Mouse (Mus musculus) bone marrow, adult 2 months (tissue): ENCODE measurements around the gene H2afy. TPM values are rescaled to one million over a fixed set of nuclear protein-coding genes. Genes with fewer than 3 reads are reported as not detected.

ENCODE experiments used
- H3K27ac ChIP-seq: fragments of 200-500 bp; 2 replicates; pipeline ENCODE4 v1.5.1; 2012; ENCODE audit warnings: low read depth, mild to moderate bottlenecking, control low read depth, inconsistent platforms, low read length; ENCODE audit not compliant: control insufficient read depth, poor library complexity, insufficient read depth
- H3K4me1 ChIP-seq: fragments of 200-500 bp; 2 replicates; pipeline ENCODE4 v1.6.1; 2011; ENCODE audit warnings: low read length; ENCODE audit not compliant: control insufficient read depth, insufficient read depth
- H3K4me3 ChIP-seq: fragments of 200-500 bp; replicated peaks from 2 replicates; pipeline ENCODE3; 2011; ENCODE audit warnings: mild to moderate bottlenecking, low read depth, low read length, control low read depth; ENCODE audit not compliant: control insufficient read depth
- CTCF ChIP-seq: fragments of 200-500 bp; IDR thresholded peaks from 2 replicates; pipeline ENCODE4 v1.5.1; 2011; ENCODE audit warnings: low read length, control low read depth; ENCODE audit not compliant: control insufficient read depth, insufficient read depth
- POLR2A ChIP-seq: fragments of 200-500 bp; IDR thresholded peaks from 2 replicates; pipeline ENCODE4 v1.6.1; 2011; ENCODE audit warnings: low read depth, mild to moderate bottlenecking, control low read depth, low read length, borderline replicate concordance; ENCODE audit not compliant: control insufficient read depth
- whole genome bisulfite sequencing: fragments of 180-500 bp; shearing (Covaris S2); methylation state at CpG from one replicate; pipeline ENCODE4 v1.1.7; 2018; 5-methylcytosine and 5-hydroxymethylcytosine counted together
- polyA plus RNA-seq: library from polyadenylated mRNA; stranded (reverse); fragments of >200 nt; gene quantifications from 2 replicates; pipeline ENCODE4 v1.2.4, GENCODE M21; 2011; ENCODE audit warnings: low replicate concordance; ENCODE audit not compliant: missing spikeins, insufficient read depth, insufficient read length

The H2afy gene
- polyA plus RNA-seq, 1 experiment: 137 TPM

DNA sequence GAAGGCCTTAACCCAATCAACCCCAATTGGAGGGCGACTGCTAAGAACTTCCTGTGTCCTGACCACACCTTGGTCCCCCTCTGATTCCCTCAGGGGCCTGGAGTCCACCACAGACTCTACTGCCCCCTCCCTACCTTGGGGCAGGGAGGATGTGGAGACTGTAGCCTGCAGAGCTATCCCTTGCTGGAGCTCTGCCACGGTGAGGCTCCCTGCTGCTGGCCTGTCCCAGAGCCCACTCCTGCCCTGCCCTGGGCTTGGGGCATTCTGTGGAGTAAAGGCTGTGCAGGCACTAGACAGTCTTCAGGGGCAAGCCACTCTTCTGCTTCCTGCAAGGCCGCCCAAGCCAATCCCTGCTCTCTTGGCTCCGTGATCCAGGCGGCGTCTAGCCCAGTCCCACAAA is 24.6 kb downstream of the H2afy start:
- H3K27ac ChIP-seq: no peak overlapping the region
- H3K4me1 ChIP-seq: no peaks in the 10 kb centered on the region; the same call in 1 of the 2 replicates
- WGBS: 72% methylated on average over 6 of the region's 6 CpGs
- TF ChIP-seq CTCF (no peak), POLR2A (no peak)
- no peak overlapping the region for H3K4me3 ChIP-seq

DNA sequence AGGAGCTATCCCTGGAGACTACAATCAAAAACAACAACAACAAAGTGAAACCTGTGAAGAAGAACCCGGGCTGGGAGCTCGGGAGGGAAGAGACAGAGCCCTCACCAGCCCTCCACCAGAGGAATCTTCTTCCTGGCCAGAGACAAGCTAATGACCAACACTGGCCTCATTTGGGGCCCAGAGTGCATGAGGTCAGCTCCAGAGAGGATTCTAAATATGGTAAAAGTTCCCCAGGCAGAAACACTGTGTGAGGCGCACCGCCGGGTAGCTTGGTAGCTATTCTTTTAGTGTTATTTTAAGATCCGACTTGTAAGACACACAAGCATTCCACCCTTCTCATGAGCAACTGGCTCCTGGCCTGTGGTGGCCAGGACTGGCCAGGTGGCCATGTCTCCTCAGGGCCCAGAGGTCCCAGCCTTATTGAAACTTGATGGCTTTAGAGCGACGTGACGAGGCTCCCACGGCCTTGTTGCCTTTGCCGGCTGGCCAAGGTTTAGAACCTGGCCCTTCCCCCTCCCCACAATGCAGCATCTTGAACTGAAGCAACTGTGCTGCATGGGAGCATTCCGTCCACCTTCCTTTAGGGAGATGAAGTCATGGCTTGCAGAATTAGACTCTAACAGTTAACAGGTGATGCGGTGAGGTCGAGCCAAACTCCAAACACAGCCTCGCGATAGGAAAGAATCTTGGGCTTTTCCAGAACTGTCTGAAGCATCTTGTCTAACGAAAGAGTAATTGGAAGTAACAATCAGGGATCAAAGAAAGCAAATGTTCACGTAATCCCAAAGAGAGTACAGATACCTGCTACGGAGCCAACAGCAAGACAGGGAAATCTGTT is 25.2 kb downstream of the H2afy start:
- WGBS: 84% methylated on average over 19 of the region's 19 CpGs
- TF ChIP-seq CTCF: no peak
- no peak for TF ChIP-seq POLR2A
- H3K4me1 ChIP-seq: no peaks in the 10 kb centered on the region
- no peak overlapping the region for H3K27ac ChIP-seq
- H3K4me3 ChIP-seq: no peak overlapping the region

DNA sequence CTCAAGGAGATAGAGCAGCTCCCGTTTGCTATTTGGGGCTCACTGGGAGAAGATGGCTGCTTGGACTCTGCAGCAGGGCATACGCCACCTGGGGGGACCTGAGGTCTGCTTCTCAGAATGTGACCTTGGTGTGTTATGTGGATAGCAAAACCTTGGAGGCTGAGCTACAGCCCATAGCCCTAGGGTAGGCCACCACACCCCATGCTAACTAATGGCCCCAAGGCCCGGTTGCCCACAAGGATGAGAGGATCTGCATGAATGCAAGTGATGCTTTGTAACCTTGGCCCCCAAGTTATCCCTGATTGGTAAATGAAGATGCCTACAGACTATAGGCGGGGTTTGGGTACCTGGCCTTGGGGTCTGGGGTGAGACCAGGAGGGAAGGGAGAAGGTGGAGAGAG is 26.5 kb downstream of the H2afy start:
- H3K27ac ChIP-seq: no peak overlapping the region
- WGBS: 79% methylated on average over 4 of the region's 4 CpGs
- no peaks in the 10 kb centered on the region for H3K4me1 ChIP-seq
- no peak overlapping the region for H3K4me3 ChIP-seq
- TF ChIP-seq CTCF: no peak

DNA sequence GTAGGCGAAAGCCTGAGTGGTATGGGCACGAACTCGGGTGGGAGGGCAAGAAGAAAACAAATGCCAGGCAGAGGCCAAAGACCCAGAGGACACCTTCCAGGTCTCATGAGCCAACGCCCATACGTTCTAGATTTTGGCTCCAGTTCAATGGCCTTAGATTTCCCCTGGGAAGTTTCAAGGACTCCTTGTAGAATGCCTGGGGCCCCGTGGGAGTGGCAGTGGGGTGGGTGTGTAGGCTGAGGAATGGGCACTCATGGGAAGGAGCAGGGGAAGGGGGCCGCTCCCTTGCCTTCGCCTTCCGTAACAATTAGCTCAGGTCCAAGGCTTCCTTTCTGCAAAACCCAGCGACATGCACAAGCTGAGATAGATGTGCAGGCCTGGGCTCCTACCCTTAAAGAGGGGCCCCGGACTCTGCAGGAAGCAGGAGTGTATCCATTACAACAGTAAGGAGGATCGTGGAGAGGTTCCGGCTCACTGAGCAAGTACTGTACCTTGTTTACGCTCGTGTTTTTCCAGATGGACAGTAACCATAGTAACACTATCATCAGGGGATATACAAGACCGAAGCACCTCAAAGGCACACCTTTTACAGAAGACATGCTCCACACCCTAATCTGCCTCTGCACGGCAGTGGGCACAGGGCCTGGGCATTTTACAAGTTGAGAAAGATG is 27.2 kb downstream of the H2afy start:
- 78% methylated on average over 17 of the region's 17 CpGs for WGBS

DNA sequence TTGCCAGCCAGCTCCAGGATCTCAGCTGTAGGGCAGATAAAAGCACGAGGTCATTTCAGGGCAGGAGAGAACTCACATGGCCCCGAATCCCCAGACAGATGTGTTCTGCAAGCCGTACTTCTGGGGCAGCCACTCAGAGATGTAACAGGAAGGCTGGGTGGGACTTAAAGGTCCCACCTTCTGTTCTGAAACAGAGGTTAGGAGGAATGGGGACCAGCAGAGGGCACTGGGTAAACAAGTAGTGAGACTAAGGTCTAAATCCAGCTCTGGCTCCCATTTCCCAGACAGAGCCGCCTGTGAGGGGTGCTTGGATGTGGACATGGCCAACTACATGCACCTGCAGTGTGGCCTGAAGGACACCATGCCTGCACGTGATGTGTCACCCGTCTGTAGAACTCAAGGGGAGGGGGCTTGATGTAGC is 31.2 kb downstream of the H2afy start:
- Histone ChIP-seq H3K4me1 (no peaks in the 10 kb centered on the region), H3K27ac (no peak overlapping the region), H3K4me3 (no peak overlapping the region)
- 71% methylated on average over 6 of the region's 6 CpGs for whole genome bisulfite sequencing
- no peak for TF ChIP-seq POLR2A
- TF ChIP-seq CTCF: no peak

More for the DNA sequence above, 27.2 kb downstream of the H2afy start:
- Histone ChIP-seq H3K4me3 (no peak overlapping the region), H3K27ac (no peak overlapping the region), H3K4me1 (no peaks in the 10 kb centered on the region)
- no peak for TF ChIP-seq POLR2A
- no peak for TF ChIP-seq CTCF

DNA sequence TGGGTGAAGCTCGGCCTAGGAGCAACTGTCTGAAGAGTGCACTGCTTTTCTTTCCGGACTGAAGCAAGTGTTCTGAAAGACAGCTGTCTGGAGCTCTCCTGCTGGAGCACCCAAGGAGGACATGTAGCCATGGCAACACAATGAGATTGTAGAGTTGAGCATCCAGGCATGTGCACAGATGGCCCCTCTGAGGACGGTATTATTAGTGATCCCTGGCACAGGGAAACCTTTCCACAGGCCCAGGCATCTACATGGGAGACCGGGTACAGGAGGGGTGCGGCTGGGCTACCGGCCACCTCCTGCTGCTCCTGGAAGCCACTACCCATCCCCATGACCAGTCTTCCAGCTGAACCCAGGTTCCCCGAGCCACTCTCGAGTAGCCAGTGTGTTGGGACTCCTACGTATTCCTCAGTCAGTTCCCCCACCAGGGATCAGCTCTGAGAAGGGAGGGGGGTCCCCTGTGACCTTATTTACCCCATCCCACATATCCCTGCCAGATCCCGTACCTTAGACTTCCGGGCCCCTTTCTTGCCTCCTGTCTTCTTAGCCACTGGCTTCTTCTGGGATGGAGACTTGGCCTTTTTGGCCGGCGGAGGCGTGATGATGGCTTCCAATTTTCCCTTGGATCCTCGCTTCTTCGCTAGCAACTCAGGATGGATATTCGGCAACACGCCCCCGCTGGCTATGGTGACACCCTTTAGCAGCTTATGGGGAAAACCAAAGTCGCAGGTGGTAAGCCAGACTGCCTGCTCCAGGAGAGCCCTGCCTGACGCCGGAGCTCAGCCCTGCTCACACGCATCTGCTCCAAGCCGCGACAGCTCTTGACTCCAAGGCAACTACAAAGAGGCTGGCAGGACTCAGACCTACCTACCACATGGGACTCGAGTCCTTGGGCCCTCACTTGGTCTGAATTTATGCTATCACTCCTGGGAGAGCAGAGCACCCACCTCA is 32.1 kb downstream of the H2afy start:
- Histone ChIP-seq H3K4me3 (no peak overlapping the region), H3K27ac (no peak overlapping the region), H3K4me1 (no peaks in the 10 kb centered on the region)
- 90% methylated on average over 26 of the region's 26 CpGs for WGBS
- TF ChIP-seq CTCF (no peak), POLR2A (no peak)

DNA sequence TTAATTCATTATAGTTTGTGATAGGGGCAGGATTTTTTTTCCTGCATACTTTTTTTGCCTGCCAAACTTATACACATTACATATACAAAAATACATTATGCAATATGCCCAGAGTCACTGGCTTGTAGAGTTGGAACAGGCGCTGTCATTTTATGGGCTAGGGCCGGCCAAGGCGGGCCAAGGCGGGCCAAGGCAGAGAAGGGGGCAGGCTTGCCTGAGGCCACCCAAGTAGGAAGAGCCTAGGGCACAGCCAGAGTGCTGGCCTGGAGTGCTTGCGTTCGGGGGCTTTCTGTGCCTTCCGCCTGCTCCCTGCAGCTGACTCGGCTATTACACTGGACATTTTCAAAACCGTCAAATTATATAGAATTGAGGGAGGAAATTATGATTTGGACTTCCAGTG is 34.0 kb downstream of the H2afy start:
- 85% methylated on average over 9 of the region's 9 CpGs for WGBS

More for the DNA sequence above, 34.0 kb downstream of the H2afy start:
- Histone ChIP-seq H3K4me3 (no peak overlapping the region), H3K27ac (no peak overlapping the region), H3K4me1 (no peaks in the 10 kb centered on the region)
- no peak for TF ChIP-seq POLR2A
- TF ChIP-seq CTCF: no peak
